Mouse (Mus musculus): Measurements from ENCODE around the gene Ppfia1. TPM values are rescaled to one million over a fixed set of nuclear protein-coding genes. Genes with fewer than 3 reads are reported as not detected.

Ppfia1 gene
- polyA plus RNA-seq (2014; fragmentation: Nextera tagmentation; extraction: Ambion mirVana): 25.0 and 28.8 TPM in 2 replicates

DNA sequence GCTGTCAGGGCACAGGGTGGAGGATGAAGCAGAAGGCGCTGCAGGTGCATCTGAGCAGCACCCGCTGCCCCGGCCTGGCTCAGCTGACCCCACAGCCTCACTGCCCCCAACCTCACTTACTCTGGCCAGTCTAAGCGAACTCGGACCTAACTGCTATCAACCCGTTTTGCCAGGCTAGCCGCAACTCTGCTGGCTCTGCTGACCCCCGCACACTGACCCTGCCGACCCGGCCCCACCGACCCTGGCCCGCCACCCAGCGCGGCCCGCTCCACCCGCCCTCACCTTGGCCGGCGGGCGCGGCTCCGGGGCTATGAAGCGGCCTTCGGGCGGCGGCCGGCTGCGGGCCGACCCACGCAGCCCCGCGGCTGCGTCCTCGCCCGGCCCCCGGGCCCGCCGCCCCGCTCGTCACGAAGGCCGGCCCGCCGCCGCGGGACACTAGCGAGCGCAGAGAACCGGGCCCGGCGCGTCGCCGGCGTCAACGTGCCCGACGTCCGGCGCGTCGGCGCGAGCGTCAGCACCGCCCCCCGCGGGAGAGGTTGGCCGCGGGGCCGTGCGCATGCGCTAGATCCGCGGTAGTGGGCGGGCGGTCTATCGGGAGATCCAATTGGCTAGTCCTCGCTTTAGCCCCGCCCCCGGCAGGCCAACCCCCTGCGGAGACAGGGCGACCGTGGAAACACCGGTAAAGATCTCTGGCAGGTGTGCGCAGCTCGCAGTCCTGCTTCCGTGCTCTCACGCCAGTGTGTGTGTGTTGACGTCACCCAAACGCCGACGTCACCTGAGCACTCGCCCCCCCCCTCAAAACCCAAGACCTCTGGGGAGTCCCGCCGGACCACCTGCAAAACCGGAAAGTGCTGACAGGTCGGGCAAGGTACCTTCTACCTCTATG lies at the start of gene Ppfia1:
Gene Ppfia1, minus strand, starts transcription at position 493 of the 886 bp plus-strand sequence.
- H3K4me1 ChIP-seq (ENCODE audit: control insufficient read depth in 2 of 2, insufficient read depth in 2 of 2, low read length in 2 of 2): peaks cover 9 to 22% of the 10 kb centered on the region in 2 experiments
- no peaks in the 10 kb centered on the region for H3K9me3 ChIP-seq (ENCODE audit: control insufficient read depth, low read length)
- H3K27ac ChIP-seq (replicated peaks in 1 of 2; ENCODE audit: control insufficient read depth in 1 of 2, insufficient read depth in 1 of 2, low read depth in 2 of 2, low read length in 2 of 2): peak within 1 kb of the TSS in 1 of 2 experiments; percentile 65; a peak in 2 of 4 replicates
- peak within 1 kb of the TSS; percentile 88 to 95 for H3K4me3 ChIP-seq (ENCODE audit: control insufficient read depth in 1 of 2, insufficient read depth in 1 of 2, low read depth in 1 of 2, low read length in 2 of 2)
- H3K9ac ChIP-seq (ENCODE audit: low read length): peak within 1 kb of the TSS; percentile 98
- H3K27me3 ChIP-seq (ENCODE audit: control insufficient read depth, insufficient read depth, low read length): no peaks in the 10 kb centered on the region
- ATAC-seq (ENCODE audit: insufficient number of reproducible peaks, insufficient read depth, low FRiP score, low read depth): peak; percentile 92
- WGBS: under 1% methylated on average over 90 of the region's 97 CpGs
- H3K36me3 ChIP-seq (ENCODE audit: control insufficient read depth, insufficient read depth, low read length): peaks cover 36% of the 10 kb centered on the region
- H3K4me2 ChIP-seq (ENCODE audit: low read length): peak within 1 kb of the TSS; percentile 85

- H3K36me3 ChIP-seq (ENCODE audit: control insufficient read depth, insufficient read depth, low read length): no peaks in the 10 kb centered on the region
- no peaks in the 10 kb centered on the region for H3K9me3 ChIP-seq (ENCODE audit: control insufficient read depth, low read length)
- no peak overlapping the region for H3K27ac ChIP-seq (replicated peaks in 1 of 2; ENCODE audit: control insufficient read depth in 1 of 2, insufficient read depth in 1 of 2, low read depth in 2 of 2, low read length in 2 of 2)
- H3K27me3 ChIP-seq (ENCODE audit: control insufficient read depth, insufficient read depth, low read length): no peaks in the 10 kb centered on the region
- H3K9ac ChIP-seq (ENCODE audit: low read length): no peak overlapping the region
- 66% methylated on average over 6 of the region's 6 CpGs for WGBS
- H3K4me1 ChIP-seq (ENCODE audit: control insufficient read depth in 2 of 2, insufficient read depth in 2 of 2, low read length in 2 of 2): peaks cover 3% of the 10 kb centered on the region in 2 experiments; a peak in 1 of 4 replicates
- ATAC-seq (ENCODE audit: insufficient number of reproducible peaks, insufficient read depth, low FRiP score, low read depth): no peak
- no peak overlapping the region for H3K4me3 ChIP-seq (ENCODE audit: control insufficient read depth in 1 of 2, insufficient read depth in 1 of 2, low read depth in 1 of 2, low read length in 2 of 2)
- no peak overlapping the region for H3K4me2 ChIP-seq (ENCODE audit: low read length)
These were observed 46.9 kb upstream of the Ppfia1 start for GRCm38 (mm10) chr7:144600333-144600900.

DNA sequence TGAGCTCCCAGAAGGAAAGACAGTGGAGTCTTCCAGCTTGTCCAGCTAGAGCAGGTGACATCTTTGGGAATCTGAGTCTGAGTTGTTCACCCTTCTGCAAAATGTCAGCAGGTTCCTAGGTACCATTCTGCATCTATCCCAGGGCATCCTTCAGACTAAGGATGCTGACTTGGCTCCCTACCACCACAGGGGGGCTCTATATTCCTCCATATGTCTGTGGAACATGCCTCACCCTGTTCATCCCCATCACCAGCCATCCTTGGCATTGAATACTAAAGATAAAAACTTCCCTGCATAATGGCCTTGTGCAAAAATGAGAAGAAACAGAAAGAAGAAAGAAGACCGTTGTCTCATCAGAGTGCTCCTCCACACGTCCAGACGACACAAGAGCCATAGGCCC lies 36.0 kb upstream of the Ppfia1 start:
- no peak overlapping the region for H3K4me2 ChIP-seq (ENCODE audit: low read length)
- H3K9me3 ChIP-seq (ENCODE audit: control insufficient read depth, low read length): no peaks in the 10 kb centered on the region
- 83% methylated on average over 3 of the region's 3 CpGs for WGBS
- H3K9ac ChIP-seq (ENCODE audit: low read length): no peak overlapping the region
- H3K4me1 ChIP-seq (ENCODE audit: control insufficient read depth in 2 of 2, insufficient read depth in 2 of 2, low read length in 2 of 2): no peaks in the 10 kb centered on the region
- no peak for ATAC-seq (ENCODE audit: insufficient number of reproducible peaks, insufficient read depth, low FRiP score, low read depth)
- H3K27me3 ChIP-seq (ENCODE audit: control insufficient read depth, insufficient read depth, low read length): 0 out of 2 replicates have a peak, but pooled peaks cover 4% of the 10 kb centered on the region
- no peak overlapping the region for H3K4me3 ChIP-seq (ENCODE audit: control insufficient read depth in 1 of 2, insufficient read depth in 1 of 2, low read depth in 1 of 2, low read length in 2 of 2)
- no peak overlapping the region for H3K27ac ChIP-seq (replicated peaks in 1 of 2; ENCODE audit: control insufficient read depth in 1 of 2, insufficient read depth in 1 of 2, low read depth in 2 of 2, low read length in 2 of 2)
- H3K36me3 ChIP-seq (ENCODE audit: control insufficient read depth, insufficient read depth, low read length): no peaks in the 10 kb centered on the region

GRCm38 (mm10) chr7:144587291-144587690 lies 33.8 kb upstream of the Ppfia1 start:
- WGBS: 22% methylated on average over 2 of the region's 2 CpGs
- Histone ChIP-seq H3K27me3 (ENCODE audit: control insufficient read depth, insufficient read depth, low read length) (0 out of 2 replicates have a peak, but pooled peaks cover 4% of the 10 kb centered on the region), H3K4me2 (ENCODE audit: low read length) (no peak overlapping the region), H3K36me3 (ENCODE audit: control insufficient read depth, insufficient read depth, low read length) (no peaks in the 10 kb centered on the region), H3K27ac (replicated peaks in 1 of 2; ENCODE audit: control insufficient read depth in 1 of 2, insufficient read depth in 1 of 2, low read depth in 2 of 2, low read length in 2 of 2) (no peak overlapping the region), H3K9ac (ENCODE audit: low read length) (no peak overlapping the region), H3K4me1 (ENCODE audit: control insufficient read depth in 2 of 2, insufficient read depth in 2 of 2, low read length in 2 of 2) (peaks cover 0 to 10% of the 10 kb centered on the region in 2 experiments; a peak in 1 of 4 replicates), H3K4me3 (ENCODE audit: control insufficient read depth in 1 of 2, insufficient read depth in 1 of 2, low read depth in 1 of 2, low read length in 2 of 2) (no peak overlapping the region), H3K9me3 (ENCODE audit: control insufficient read depth, low read length) (no peaks in the 10 kb centered on the region)
- no peak for ATAC-seq (ENCODE audit: insufficient number of reproducible peaks, insufficient read depth, low FRiP score, low read depth)

DNA sequence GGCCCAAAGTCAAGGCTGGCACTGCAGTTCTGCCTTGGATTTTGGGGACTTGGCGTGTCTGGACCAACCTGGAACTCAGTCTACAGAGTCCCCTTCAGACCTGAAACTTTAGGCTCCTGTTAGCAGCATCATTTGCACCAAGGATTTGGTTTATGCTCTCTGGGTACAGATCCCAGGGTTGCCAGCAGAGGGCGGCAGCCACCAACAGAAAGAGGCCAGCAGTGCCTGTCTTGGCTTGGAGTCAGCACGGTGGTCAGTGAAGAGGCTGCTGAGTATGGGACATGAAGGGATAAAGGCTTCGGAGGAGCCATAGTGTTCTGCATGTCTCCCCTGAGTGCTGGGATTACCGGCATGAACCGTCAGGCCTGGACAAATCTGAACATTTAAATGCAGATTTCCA lies 32.1 kb upstream of the Ppfia1 start:
- H3K9me3 ChIP-seq (ENCODE audit: control insufficient read depth, low read length): no peaks in the 10 kb centered on the region
- ATAC-seq (ENCODE audit: insufficient number of reproducible peaks, insufficient read depth, low FRiP score, low read depth): no peak
- H3K27me3 ChIP-seq (ENCODE audit: control insufficient read depth, insufficient read depth, low read length): 0 out of 2 replicates have a peak, but pooled peaks cover 4% of the 10 kb centered on the region
- H3K27ac ChIP-seq (replicated peaks in 1 of 2; ENCODE audit: control insufficient read depth in 1 of 2, insufficient read depth in 1 of 2, low read depth in 2 of 2, low read length in 2 of 2): no peak overlapping the region
- H3K9ac ChIP-seq (ENCODE audit: low read length): no peak overlapping the region
- peaks cover 0 to 15% of the 10 kb centered on the region in 2 experiments; a peak in 2 of 4 replicates for H3K4me1 ChIP-seq (ENCODE audit: control insufficient read depth in 2 of 2, insufficient read depth in 2 of 2, low read length in 2 of 2)
- WGBS: 14% methylated on average over 6 of the region's 6 CpGs
- H3K4me3 ChIP-seq (ENCODE audit: control insufficient read depth in 1 of 2, insufficient read depth in 1 of 2, low read depth in 1 of 2, low read length in 2 of 2): no peak overlapping the region
- H3K4me2 ChIP-seq (ENCODE audit: low read length): no peak overlapping the region
- H3K36me3 ChIP-seq (ENCODE audit: control insufficient read depth, insufficient read depth, low read length): no peaks in the 10 kb centered on the region

- Histone ChIP-seq H3K27me3 (ENCODE audit: control insufficient read depth, insufficient read depth, low read length) (0 out of 2 replicates have a peak, but pooled peaks cover 4% of the 10 kb centered on the region), H3K27ac (replicated peaks in 1 of 2; ENCODE audit: control insufficient read depth in 1 of 2, insufficient read depth in 1 of 2, low read depth in 2 of 2, low read length in 2 of 2) (no peak overlapping the region), H3K9ac (ENCODE audit: low read length) (no peak overlapping the region), H3K4me1 (ENCODE audit: control insufficient read depth in 2 of 2, insufficient read depth in 2 of 2, low read length in 2 of 2) (peaks cover 0 to 16% of the 10 kb centered on the region in 2 experiments; a peak in 2 of 4 replicates), H3K9me3 (ENCODE audit: control insufficient read depth, low read length) (no peaks in the 10 kb centered on the region), H3K4me2 (ENCODE audit: low read length) (no peak overlapping the region), H3K4me3 (ENCODE audit: control insufficient read depth in 1 of 2, insufficient read depth in 1 of 2, low read depth in 1 of 2, low read length in 2 of 2) (no peak overlapping the region), H3K36me3 (ENCODE audit: control insufficient read depth, insufficient read depth, low read length) (peaks cover 19% of the 10 kb centered on the region)
- WGBS: 7% methylated on average over 4 of the region's 4 CpGs
- ATAC-seq (ENCODE audit: insufficient number of reproducible peaks, insufficient read depth, low FRiP score, low read depth): no peak
These were observed 30.1 kb upstream of the Ppfia1 start for GRCm38 (mm10) chr7:144583619-144584018.

DNA sequence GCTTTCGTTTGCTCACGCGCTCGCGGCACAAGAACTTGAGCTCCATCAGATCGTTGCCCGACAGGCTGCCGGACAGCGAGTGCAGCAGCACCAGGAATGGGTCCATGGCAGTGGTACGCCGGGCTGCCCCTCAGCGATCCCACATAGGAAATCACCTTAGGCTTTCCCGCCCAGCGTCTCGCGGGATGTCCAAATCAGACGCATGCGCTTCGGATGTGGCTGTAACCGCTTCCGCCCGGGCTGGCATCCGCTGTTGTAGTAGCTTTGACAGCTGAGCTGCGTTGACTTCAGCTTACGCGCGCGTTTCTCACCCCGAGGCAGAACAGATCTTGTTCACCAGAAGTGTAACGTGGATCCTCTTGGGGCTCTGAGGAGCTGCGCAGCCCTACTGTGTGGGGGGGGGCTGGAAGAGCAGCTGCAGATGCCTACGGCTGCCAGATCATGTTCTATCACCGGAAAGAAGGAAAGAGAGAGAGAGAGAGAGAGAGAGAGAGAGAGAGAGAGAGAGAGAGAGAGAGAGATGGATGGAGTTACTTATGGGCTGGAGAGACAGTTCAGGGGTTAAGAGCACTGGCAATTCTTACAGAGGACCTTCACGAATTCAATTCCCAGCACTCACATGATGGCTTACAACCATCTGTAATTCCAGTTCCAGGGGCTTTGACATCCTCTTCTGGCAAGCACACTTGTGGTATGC lies 28.9 kb upstream of the Ppfia1 start, which contains the start of gene Fadd:
Gene Fadd, minus strand, starts transcription at position 180 of the 697 bp plus-strand sequence.
- WGBS: 1% methylated on average over 34 of the region's 34 CpGs
- peak within 1 kb of the TSS; percentile 84 for H3K9ac ChIP-seq (ENCODE audit: low read length)
- 0 out of 2 replicates have a peak, but pooled peaks cover 4% of the 10 kb centered on the region for H3K27me3 ChIP-seq (ENCODE audit: control insufficient read depth, insufficient read depth, low read length)
- no peaks in the 10 kb centered on the region for H3K9me3 ChIP-seq (ENCODE audit: control insufficient read depth, low read length)
- H3K36me3 ChIP-seq (ENCODE audit: control insufficient read depth, insufficient read depth, low read length): peaks cover 24% of the 10 kb centered on the region
- H3K4me3 ChIP-seq (ENCODE audit: control insufficient read depth in 1 of 2, insufficient read depth in 1 of 2, low read depth in 1 of 2, low read length in 2 of 2): peak within 1 kb of the TSS; percentile 69 to 89
- H3K4me2 ChIP-seq (ENCODE audit: low read length): peak within 1 kb of the TSS; percentile 75
- ATAC-seq (ENCODE audit: insufficient number of reproducible peaks, insufficient read depth, low FRiP score, low read depth): peak; percentile 79
- peak within 1 kb of the TSS; percentile 93 to 95 for H3K27ac ChIP-seq (replicated peaks in 1 of 2; ENCODE audit: control insufficient read depth in 1 of 2, insufficient read depth in 1 of 2, low read depth in 2 of 2, low read length in 2 of 2)
- H3K4me1 ChIP-seq (ENCODE audit: control insufficient read depth in 2 of 2, insufficient read depth in 2 of 2, low read length in 2 of 2): peaks cover 4 to 23% of the 10 kb centered on the region in 2 experiments; a peak in 3 of 4 replicates

Data from heart, embryonic 14.5 days (tissue).